Mouse (Mus musculus) lung, embryonic 15.5 days (tissue): ENCODE measurements at regions not wholly inside any gene's neighbourhood (a gene's known extent, or its start where the extent isn't known, plus 50 kb on each side); places are given as distances from the start of the nearest gene placed in this dataset.

ENCODE experiments used
- ATAC-seq: fragments of 200-750 bp; cut with Nextera tagmentation; 2 replicates; pipeline ENCODE4 v1.8.0; 2017; ENCODE audit warnings: moderate number of reproducible peaks, borderline replicate concordance; ENCODE audit not compliant: low FRiP score, low TSS enrichment; ENCODE audit errors: extremely low read depth
- H3K27ac ChIP-seq: fragments of 300-500 bp; sonication (generic); 2 replicates; pipeline ENCODE4 v1.5.1; 2015; ENCODE audit warnings: moderate library complexity, mild to moderate bottlenecking, inconsistent platforms
- H3K27me3 ChIP-seq: fragments of 300-500 bp; sonication (generic); 2 replicates; pipeline ENCODE4 v1.6.1; 2015; ENCODE audit warnings: inconsistent platforms
- H3K36me3 ChIP-seq: fragments of 300-500 bp; sonication (generic); 2 replicates; pipeline ENCODE4 v1.6.1; 2015; ENCODE audit warnings: inconsistent platforms
- H3K4me1 ChIP-seq: fragments of 300-500 bp; sonication (generic); 2 replicates; pipeline ENCODE4 v1.6.1; 2015; ENCODE audit warnings: inconsistent platforms
- H3K4me2 ChIP-seq: fragments of 300-500 bp; sonication (generic); 2 replicates; pipeline ENCODE4 v1.6.1; 2015; ENCODE audit warnings: inconsistent platforms, mild to moderate bottlenecking, moderate library complexity
- H3K4me3 ChIP-seq: fragments of 300-500 bp; sonication (generic); 2 replicates; pipeline ENCODE4 v1.5.1; 2015; ENCODE audit warnings: mild to moderate bottlenecking, inconsistent platforms
- H3K9ac ChIP-seq: fragments of 300-500 bp; sonication (generic); 2 replicates; pipeline ENCODE4 v1.6.1; 2015; ENCODE audit warnings: inconsistent platforms
- H3K9me3 ChIP-seq: fragments of 300-500 bp; sonication (generic); 2 replicates; pipeline ENCODE4 v1.6.1; 2016; ENCODE audit warnings: inconsistent platforms
- WGBS: fragments of 180-500 bp; shearing (Covaris S2); methylation state at CpG from one replicate; pipeline ENCODE4 v1.1.7; 2015; 5-methylcytosine and 5-hydroxymethylcytosine counted together

- H3K27me3 ChIP-seq, result no peaks in the 10 kb centered on the region
- H3K9me3 ChIP-seq, result no peaks in the 10 kb centered on the region
- no peak overlapping the region for H3K4me3 ChIP-seq
- no peak overlapping the region for H3K27ac ChIP-seq
- H3K4me1 ChIP-seq, result no peaks in the 10 kb centered on the region
- WGBS, result 84% methylated on average over 2 of the region's 2 CpGs
- no peak overlapping the region for H3K4me2 ChIP-seq
- no peak for ATAC-seq
- H3K9ac ChIP-seq, result no peak overlapping the region
- no peaks in the 10 kb centered on the region for H3K36me3 ChIP-seq
Observed at GRCm38 (mm10) chr6:11710581-11710980, 196.7 kb downstream of the Ndufa4 start.

- H3K27me3 ChIP-seq, result no peaks in the 10 kb centered on the region
- no peak for ATAC-seq
- H3K36me3 ChIP-seq, result no peaks in the 10 kb centered on the region
- H3K4me3 ChIP-seq, result no peak overlapping the region
- H3K4me1 ChIP-seq, result no peaks in the 10 kb centered on the region
- no peaks in the 10 kb centered on the region for H3K9me3 ChIP-seq
- H3K27ac ChIP-seq, result no peak overlapping the region
- no peak overlapping the region for H3K9ac ChIP-seq
- no peak overlapping the region for H3K4me2 ChIP-seq
Observed at GRCm38 (mm10) chr6:11709465-11709864, 197.8 kb downstream of the Ndufa4 start.
